Mouse (Mus musculus) spleen, adult 2 months (tissue): Measurements from ENCODE around the gene Tbx6.

ENCODE experiments used
- CTCF ChIP-seq: fragments of 200-500 bp; IDR thresholded peaks from 2 replicates; pipeline ENCODE4 v1.5.1; 2011; ENCODE audit warnings: mild to moderate bottlenecking, inconsistent platforms; ENCODE audit not compliant: insufficient read depth, insufficient read length, insufficient replicate concordance; ENCODE audit errors: extremely low read depth
- POLR2A ChIP-seq: fragments of 200-500 bp; IDR thresholded peaks from 2 replicates; pipeline ENCODE4 v1.6.1; 2011; ENCODE audit warnings: low read depth, low read length, inconsistent platforms

DNA sequence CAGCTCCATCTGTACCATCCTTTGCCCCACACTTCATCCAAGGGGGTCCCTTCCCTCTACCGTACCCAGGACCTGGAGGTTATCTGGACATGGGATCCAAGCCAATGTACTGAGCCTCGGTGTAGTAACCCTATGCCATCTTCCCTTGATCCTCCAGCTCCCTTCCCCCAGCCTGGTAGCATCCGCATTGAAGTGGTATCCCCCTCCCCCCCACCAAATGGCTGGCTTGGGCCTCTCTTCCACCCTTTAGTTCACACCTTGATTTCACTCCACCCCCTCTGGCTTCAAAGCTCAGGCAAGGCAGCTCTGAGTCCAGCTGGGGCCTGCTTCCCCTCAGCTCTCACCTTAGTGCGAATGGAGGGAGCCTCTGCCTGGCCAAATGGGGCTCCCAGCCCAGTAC lies 3.8 kb downstream of the Tbx6 start:
- TF ChIP-seq CTCF (no peak), POLR2A (no peak)
